Mouse (Mus musculus) forebrain, embryonic 13.5 days (tissue): ENCODE data around the gene Wasf3. TPM values are rescaled to one million over a fixed set of nuclear protein-coding genes. Genes with fewer than 3 reads are reported as not detected.

Experiments used
- ATAC-seq: fragments of 200-750 bp; cut with Nextera tagmentation; 2 replicates; pipeline ENCODE4 v1.8.0; 2017
- H3K27ac ChIP-seq: fragments of 300-500 bp; sonication (generic); 2 replicates; pipeline ENCODE4 v1.5.1; 2015; ENCODE audit warnings: inconsistent platforms, mild to moderate bottlenecking, moderate library complexity
- H3K27me3 ChIP-seq: fragments of 300-500 bp; sonication (generic); 2 replicates; pipeline ENCODE4 v1.6.1; 2015; ENCODE audit warnings: mild to moderate bottlenecking, inconsistent platforms
- H3K36me3 ChIP-seq: fragments of 300-500 bp; sonication (generic); 2 replicates; pipeline ENCODE4 v1.6.1; 2015; ENCODE audit warnings: mild to moderate bottlenecking, inconsistent platforms; ENCODE audit not compliant: poor library complexity, severe bottlenecking
- H3K4me1 ChIP-seq: fragments of 300-500 bp; sonication (generic); 2 replicates; pipeline ENCODE4 v1.6.1; 2015; ENCODE audit warnings: inconsistent platforms
- H3K4me2 ChIP-seq: fragments of 300-500 bp; sonication (generic); 2 replicates; pipeline ENCODE4 v1.6.1; 2015; ENCODE audit warnings: inconsistent platforms, mild to moderate bottlenecking, moderate library complexity
- H3K4me3 ChIP-seq: fragments of 300-500 bp; sonication (generic); 2 replicates; pipeline ENCODE4 v1.5.1; 2015; ENCODE audit warnings: mild to moderate bottlenecking, inconsistent platforms
- H3K9ac ChIP-seq: fragments of 300-500 bp; sonication (generic); 2 replicates; pipeline ENCODE4 v1.6.1; 2015; ENCODE audit warnings: mild to moderate bottlenecking, inconsistent platforms
- H3K9me3 ChIP-seq: fragments of 300-500 bp; sonication (generic); replicated peaks from 2 replicates; pipeline ENCODE4 v1.6.1; 2016; ENCODE audit warnings: inconsistent platforms
- WGBS: fragments of 180-500 bp; shearing (Covaris S2); methylation state at CpG from one replicate; pipeline ENCODE4 v1.1.7; 2015; 5-methylcytosine and 5-hydroxymethylcytosine counted together
- polyA plus RNA-seq: library from polyadenylated mRNA; unstranded; fragments of >200 nt; fragmentation: Nextera tagmentation; extraction: Ambion mirVana; gene quantifications from 2 replicates; pipeline ENCODE4 v1.2.1, GENCODE M21; 2015

The Wasf3 gene
- polyA plus RNA-seq: 7.3 and 8.9 TPM in 2 replicates

DNA sequence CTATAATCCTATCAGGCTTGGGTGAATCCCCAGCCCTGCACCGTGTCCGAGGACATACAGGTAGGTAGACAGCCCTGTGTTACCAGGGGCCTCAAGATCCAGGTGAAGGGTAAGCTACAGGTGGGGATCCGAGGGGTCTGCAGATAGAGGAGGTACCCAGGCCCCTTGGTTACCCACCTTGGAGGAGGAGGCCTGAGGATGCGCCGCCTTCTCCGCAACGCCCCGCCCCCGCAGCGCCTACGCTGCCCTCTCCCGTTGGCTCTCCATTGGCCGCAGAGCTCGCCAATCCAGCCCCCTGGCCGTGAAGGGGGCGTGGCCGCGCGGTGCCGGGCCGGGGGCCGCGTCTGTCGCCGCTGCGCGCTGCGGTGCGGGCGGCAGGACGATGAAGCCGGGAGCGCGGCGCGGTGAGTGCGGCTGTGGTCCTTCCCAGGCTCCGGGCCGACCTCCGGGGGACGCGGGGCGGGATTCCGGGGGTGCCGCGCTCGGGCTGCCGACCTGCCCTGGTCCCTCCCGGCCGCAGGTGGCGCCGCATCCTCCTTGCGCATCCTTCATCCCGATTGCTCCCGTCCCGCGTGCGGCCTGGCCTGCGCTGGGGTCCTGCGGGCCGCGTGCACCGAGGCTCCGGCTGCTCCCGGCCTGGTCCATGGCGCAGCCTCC, at the start of gene Wasf3:
TSS of gene Wasf3 (plus strand) at position 51 of the 657 bp plus-strand sequence.
- peak; percentile 97 for ATAC-seq
- under 1% methylated on average over 44 of the region's 66 CpGs for WGBS
- H3K9ac ChIP-seq: peak within 1 kb of the TSS; percentile 79
- peak within 1 kb of the TSS; percentile 81 for H3K4me2 ChIP-seq
- peaks cover 7% of the 10 kb centered on the region; the same call in 1 of the 2 replicates for H3K4me1 ChIP-seq
- H3K27ac ChIP-seq: peak within 1 kb of the TSS; percentile 40; the same call in 1 of the 2 replicates
- 0 out of 2 replicates have a peak, but pooled peaks cover 8% of the 10 kb centered on the region for H3K36me3 ChIP-seq
- no peaks in the 10 kb centered on the region for H3K27me3 ChIP-seq
- H3K4me3 ChIP-seq: peak within 1 kb of the TSS; percentile 73
- H3K9me3 ChIP-seq: peaks cover 6% of the 10 kb centered on the region

DNA sequence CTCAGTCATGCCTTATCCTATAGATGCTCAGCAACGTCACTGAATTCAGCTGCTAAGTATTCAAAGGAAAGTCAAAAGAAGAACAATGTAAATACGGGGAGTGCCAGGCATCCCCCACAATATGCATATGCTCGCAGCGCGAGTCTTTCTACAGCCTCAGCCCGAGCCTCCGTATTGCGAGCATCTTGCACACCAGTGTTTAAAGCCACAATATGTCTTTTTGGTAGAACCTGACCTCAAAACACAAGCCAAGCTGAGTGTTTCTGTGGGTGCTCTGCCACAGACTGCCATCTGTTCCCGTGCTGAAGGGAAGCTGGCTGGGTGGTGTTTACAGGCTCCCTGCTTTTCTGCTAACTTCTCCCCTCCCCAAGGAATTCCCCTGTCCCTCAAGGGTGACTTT, 46.7 kb upstream of the Wasf3 start:
- Histone ChIP-seq H3K4me2 (no peak overlapping the region), H3K27me3 (no peaks in the 10 kb centered on the region), H3K4me3 (no peak overlapping the region), H3K9me3 (no peaks in the 10 kb centered on the region; the same call in 1 of the 2 replicates), H3K27ac (no peak overlapping the region), H3K36me3 (no peaks in the 10 kb centered on the region), H3K4me1 (no peaks in the 10 kb centered on the region), H3K9ac (no peak overlapping the region)
- WGBS: 53% methylated on average over 9 of the region's 9 CpGs
- 0 out of 2 replicates have a peak, but pooled peaks have one; percentile 19 for ATAC-seq

DNA sequence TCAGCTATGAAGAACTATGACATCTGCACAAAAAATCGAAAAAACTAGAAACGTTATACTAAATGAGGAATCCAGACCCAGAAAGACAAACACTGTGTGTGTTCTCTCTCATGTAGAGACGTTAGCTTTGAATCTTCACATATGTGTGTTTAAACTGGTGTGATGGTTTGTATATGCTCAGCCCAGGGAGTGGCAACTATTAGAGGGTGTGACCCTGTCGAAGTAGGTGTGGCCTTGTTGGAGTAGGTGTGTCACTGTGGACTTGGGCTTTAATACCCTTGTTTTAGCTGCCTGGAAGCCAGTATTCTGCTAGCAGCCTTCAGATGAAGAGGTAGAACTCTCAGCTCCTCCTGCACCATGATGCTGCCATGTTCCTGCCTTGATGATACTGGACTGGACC, 44.7 kb upstream of the Wasf3 start:
- ATAC-seq: no peak
- Histone ChIP-seq H3K9me3 (no peaks in the 10 kb centered on the region; the same call in 1 of the 2 replicates), H3K4me2 (no peak overlapping the region), H3K4me1 (no peaks in the 10 kb centered on the region), H3K27ac (no peak overlapping the region), H3K9ac (no peak overlapping the region), H3K4me3 (no peak overlapping the region), H3K36me3 (no peaks in the 10 kb centered on the region), H3K27me3 (no peaks in the 10 kb centered on the region)
- WGBS: 86% methylated on average over 4 of the region's 4 CpGs

DNA sequence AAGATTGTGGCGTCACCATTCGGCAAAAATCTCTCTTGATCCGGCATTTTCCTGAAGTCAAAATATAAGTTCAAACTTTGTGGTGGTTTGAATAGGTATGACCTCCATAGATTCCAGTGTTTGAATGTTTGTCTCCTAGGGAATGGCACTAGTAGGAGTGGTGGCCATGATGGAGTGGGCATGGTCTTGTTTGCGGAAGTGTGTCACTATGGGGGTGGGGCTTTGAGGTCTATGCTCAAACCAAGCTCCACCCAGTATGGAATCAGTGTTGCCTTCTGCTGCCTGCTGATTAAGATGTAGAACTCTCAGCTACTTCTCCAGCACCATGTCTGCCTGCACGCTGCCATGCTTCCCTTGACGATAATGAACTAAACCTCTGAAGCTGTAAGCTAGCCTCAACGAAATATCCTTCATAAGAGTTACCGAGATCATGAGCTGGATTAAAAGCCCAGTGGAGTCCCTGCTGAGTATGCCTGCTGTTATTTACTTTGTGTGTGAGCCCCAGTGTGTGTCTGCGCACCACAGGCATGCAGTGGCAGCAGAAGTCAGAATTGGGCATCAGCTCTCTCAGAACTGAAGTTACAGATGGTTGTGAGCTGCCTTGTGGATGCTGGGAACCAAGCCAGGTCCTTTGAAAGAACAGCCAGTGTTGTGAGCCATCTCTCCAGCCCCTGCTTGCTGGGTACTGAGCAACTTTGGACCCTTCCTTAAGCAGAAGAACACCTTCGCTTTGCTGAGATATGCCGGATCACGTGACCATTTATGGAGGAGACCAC, 39.7 kb upstream of the Wasf3 start:
- H3K4me2 ChIP-seq: no peak overlapping the region
- no peak overlapping the region for H3K27ac ChIP-seq
- H3K4me1 ChIP-seq: no peaks in the 10 kb centered on the region
- H3K4me3 ChIP-seq: no peak overlapping the region
- H3K36me3 ChIP-seq: no peaks in the 10 kb centered on the region
- no peaks in the 10 kb centered on the region for H3K27me3 ChIP-seq
- no peak for ATAC-seq
- 87% methylated on average over 12 of the region's 12 CpGs for WGBS
- H3K9me3 ChIP-seq: no peaks in the 10 kb centered on the region; the same call in 1 of the 2 replicates
- H3K9ac ChIP-seq: no peak overlapping the region

DNA sequence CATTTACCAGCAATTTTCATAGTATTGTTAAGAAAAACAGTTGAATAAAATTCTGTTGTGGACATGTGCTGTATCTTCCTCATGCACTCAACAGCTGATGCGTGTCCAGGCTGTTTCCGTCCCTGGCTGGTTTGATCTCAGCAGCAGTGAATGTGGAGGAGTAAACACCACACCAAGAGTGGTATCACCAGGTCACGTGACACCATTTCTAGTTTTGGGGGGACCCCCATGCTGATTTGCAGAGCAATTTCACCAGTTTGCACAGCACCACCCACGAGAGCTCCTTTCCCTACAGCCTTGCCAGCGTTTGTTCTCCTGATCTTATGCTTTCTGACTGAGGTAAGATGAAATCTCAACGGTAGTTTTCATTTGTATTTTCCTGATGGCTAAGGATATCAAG, 37.7 kb upstream of the Wasf3 start:
- 88% methylated on average over 6 of the region's 6 CpGs for WGBS
- Histone ChIP-seq H3K27me3 (no peaks in the 10 kb centered on the region), H3K36me3 (no peaks in the 10 kb centered on the region), H3K9me3 (no peaks in the 10 kb centered on the region; the same call in 1 of the 2 replicates), H3K27ac (no peak overlapping the region), H3K4me2 (no peak overlapping the region), H3K4me3 (no peak overlapping the region), H3K4me1 (no peaks in the 10 kb centered on the region), H3K9ac (no peak overlapping the region)
- no peak for ATAC-seq

DNA sequence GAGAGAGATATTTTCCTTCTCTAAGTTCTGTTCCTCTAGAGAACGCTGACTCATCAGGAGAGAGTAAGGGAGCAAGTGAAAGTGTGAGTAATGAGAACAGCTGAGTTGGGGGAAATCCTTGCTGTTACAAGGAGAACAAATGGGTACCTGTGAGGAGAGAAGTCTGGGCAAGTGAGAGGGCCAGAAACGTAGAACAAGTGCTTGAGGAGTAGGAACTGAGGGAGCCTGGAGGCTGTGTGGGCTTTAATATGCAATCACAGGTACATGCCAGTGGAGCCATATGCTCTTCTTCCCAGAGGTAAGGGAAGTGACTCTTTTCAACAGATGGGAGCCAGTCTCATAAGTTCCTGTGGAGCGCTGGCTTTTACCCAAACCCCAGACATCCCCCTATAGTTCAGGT, 35.6 kb upstream of the Wasf3 start:
- 86% methylated on average over 3 of the region's 3 CpGs for WGBS

DNA sequence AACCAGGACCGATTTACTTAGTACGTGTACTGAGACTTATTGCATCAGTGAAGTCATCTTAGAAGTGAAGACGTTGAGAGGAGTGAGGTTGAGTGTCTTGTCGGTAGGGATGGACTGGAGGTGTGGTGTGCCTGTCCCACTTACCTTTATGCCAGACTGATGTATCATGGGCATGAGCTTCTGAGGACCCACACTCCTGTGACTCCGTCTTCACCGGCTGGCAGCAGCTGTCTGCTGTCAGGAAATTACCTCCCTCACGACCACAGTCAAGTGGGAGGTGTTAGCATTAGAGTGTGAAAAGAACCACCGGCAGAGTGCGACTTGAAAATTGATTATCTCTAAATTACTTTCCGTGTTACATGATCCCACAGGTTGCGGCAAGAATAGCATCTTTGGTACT, 34.0 kb upstream of the Wasf3 start:
- Histone ChIP-seq H3K27me3 (no peaks in the 10 kb centered on the region), H3K9ac (no peak overlapping the region), H3K27ac (no peak overlapping the region), H3K9me3 (no peaks in the 10 kb centered on the region), H3K4me1 (no peaks in the 10 kb centered on the region), H3K4me3 (no peak overlapping the region), H3K4me2 (no peak overlapping the region), H3K36me3 (no peaks in the 10 kb centered on the region)
- no peak for ATAC-seq
- 86% methylated on average over 11 of the region's 11 CpGs for WGBS

More for the DNA sequence above, 35.6 kb upstream of the Wasf3 start:
- Histone ChIP-seq H3K4me3 (no peak overlapping the region), H3K9ac (no peak overlapping the region), H3K9me3 (no peaks in the 10 kb centered on the region), H3K4me2 (no peak overlapping the region), H3K27ac (no peak overlapping the region), H3K4me1 (no peaks in the 10 kb centered on the region), H3K36me3 (no peaks in the 10 kb centered on the region), H3K27me3 (no peaks in the 10 kb centered on the region)
- ATAC-seq: no peak

DNA sequence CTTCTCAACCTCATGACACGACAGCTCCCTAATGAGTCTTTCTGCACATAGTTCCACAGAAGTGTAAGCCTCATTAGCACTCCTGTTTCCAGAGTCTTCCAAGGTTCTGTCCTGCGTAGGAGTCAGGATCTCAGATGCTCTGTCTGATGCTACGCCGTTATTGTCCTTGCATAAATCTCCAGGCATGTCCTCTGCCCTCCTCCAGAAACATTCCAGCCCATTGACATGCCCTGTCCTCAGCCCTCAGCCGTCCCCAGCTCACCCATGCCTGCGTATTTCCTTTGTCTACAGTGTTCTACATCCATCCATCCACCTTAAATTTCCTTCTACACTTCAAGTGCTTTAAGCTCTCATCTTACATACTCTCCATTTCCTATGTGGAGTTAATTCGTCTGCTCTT, 32.8 kb upstream of the Wasf3 start:
- no peak overlapping the region for H3K4me3 ChIP-seq
- H3K36me3 ChIP-seq: no peaks in the 10 kb centered on the region
- no peak overlapping the region for H3K4me2 ChIP-seq
- H3K9ac ChIP-seq: no peak overlapping the region
- H3K27ac ChIP-seq: no peak overlapping the region
- no peaks in the 10 kb centered on the region for H3K27me3 ChIP-seq
- H3K9me3 ChIP-seq: no peaks in the 10 kb centered on the region
- 84% methylated on average over 7 of the region's 7 CpGs for WGBS
- H3K4me1 ChIP-seq: no peaks in the 10 kb centered on the region
- no peak for ATAC-seq

DNA sequence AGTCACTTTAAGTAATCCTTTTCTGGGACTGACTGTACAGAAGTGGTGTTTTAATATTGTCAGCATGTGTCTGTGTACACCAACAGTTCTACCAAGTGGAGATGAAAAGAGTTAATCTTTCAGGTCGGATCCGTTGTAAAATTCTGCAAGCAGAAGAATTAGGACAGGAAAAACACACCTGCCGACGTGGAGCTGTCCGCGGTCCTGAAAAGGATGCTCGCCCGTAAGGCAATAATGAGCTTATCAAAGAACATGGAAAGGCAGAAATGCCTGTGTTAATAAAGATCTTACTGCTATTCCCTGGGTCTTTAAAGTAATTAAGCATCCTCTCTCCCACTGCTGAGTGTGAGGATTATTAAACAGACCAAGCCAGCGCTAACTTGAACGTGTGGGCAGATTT, 24.4 kb upstream of the Wasf3 start:
- no peak overlapping the region for H3K4me2 ChIP-seq
- no peaks in the 10 kb centered on the region for H3K36me3 ChIP-seq
- no peak overlapping the region for H3K9ac ChIP-seq
- WGBS: 38% methylated on average over 10 of the region's 10 CpGs
- H3K9me3 ChIP-seq: 0 out of 2 replicates have a peak, but pooled peaks cover 7% of the 10 kb centered on the region
- H3K27me3 ChIP-seq: no peaks in the 10 kb centered on the region
- H3K27ac ChIP-seq: no peak overlapping the region
- no peak for ATAC-seq
- no peaks in the 10 kb centered on the region for H3K4me1 ChIP-seq
- H3K4me3 ChIP-seq: no peak overlapping the region

DNA sequence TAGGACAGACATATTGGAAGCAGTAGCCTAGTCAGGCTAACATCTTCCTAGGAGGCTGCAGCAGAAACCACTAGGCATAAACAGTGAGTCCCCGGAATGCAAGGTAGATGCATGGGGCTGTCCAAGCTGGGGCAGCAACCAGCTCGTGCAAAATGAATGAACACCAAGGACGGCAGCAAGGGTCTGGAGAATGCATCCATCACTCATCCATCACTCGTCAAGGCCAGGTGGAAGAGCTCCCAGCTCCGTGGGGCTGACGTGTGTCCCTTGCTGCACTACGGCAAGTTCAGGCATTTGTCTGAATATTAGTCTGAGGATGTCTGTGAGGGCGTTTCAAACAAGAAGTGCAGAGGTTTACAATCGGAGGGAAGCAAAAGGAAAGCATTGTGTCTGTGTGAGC, 22.1 kb upstream of the Wasf3 start:
- no peak for ATAC-seq
- H3K4me1 ChIP-seq: no peaks in the 10 kb centered on the region

DNA sequence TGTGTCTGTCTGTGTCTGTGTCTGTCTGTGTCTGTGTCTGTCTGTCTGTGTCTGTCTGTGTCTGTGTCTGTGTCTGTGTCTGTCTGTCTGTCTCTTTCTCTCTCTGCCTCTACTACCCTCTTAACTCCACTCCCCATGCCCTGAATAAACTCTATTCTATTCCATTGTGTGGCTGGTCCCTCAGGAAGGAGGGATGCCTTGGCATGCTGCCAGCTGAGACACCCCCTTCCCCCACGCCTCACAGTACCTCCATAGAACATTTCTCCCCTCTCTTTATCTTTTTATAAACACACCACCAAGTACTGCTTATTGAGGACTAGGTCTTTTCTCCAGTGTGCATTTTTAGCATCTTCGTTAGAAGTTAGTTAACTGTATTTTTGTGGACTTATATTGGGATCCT, 16.4 kb upstream of the Wasf3 start:
- H3K36me3 ChIP-seq: no peaks in the 10 kb centered on the region
- WGBS: 41% methylated on average over 2 of the region's 2 CpGs

More for the DNA sequence above, 22.1 kb upstream of the Wasf3 start:
- Histone ChIP-seq H3K9ac (no peak overlapping the region), H3K27ac (no peak overlapping the region), H3K36me3 (no peaks in the 10 kb centered on the region), H3K27me3 (no peaks in the 10 kb centered on the region), H3K4me2 (no peak overlapping the region), H3K9me3 (0 out of 2 replicates have a peak, but pooled peaks cover 7% of the 10 kb centered on the region), H3K4me3 (no peak overlapping the region)
- 83% methylated on average over 9 of the region's 9 CpGs for WGBS

DNA sequence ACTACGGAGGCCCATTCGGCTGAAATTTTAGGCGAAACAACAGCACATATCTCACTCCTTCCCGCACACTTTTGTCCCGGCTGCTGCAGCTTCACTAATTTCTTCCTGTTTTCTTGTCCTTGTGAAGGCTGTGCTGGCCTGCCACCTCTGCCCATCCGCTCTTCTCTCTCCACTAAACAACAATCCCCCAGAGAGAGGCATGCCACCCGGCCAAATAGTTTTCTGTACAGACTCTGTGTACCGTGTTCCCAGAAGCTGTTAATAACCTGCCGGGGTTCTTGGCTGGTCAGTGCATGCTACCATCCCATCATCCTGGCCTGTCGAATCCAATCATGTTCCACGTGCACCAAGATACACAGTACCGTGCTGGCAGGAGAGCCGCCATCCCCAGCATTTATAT, 15.8 kb upstream of the Wasf3 start:
- Histone ChIP-seq H3K4me2 (no peak overlapping the region), H3K36me3 (no peaks in the 10 kb centered on the region), H3K9ac (no peak overlapping the region), H3K27ac (no peak overlapping the region), H3K4me1 (peaks cover 4% of the 10 kb centered on the region; the same call in 1 of the 2 replicates), H3K4me3 (no peak overlapping the region), H3K27me3 (no peaks in the 10 kb centered on the region), H3K9me3 (no peaks in the 10 kb centered on the region)
- WGBS: 84% methylated on average over 13 of the region's 13 CpGs
- no peak for ATAC-seq

More for the DNA sequence above, 16.4 kb upstream of the Wasf3 start:
- no peaks in the 10 kb centered on the region for H3K9me3 ChIP-seq
- H3K27ac ChIP-seq: no peak overlapping the region
- H3K4me2 ChIP-seq: no peak overlapping the region
- H3K27me3 ChIP-seq: no peaks in the 10 kb centered on the region
- no peak overlapping the region for H3K9ac ChIP-seq
- peaks cover 4% of the 10 kb centered on the region; the same call in 1 of the 2 replicates for H3K4me1 ChIP-seq
- H3K4me3 ChIP-seq: no peak overlapping the region
- ATAC-seq: no peak
